Mouse (Mus musculus) forebrain, embryonic 16.5 days (tissue): ENCODE measurements at regions not wholly inside any gene's neighbourhood (a gene's known extent, or its start where the extent isn't known, plus 50 kb on each side); places are given as distances from the start of the nearest gene placed in this dataset.

ENCODE experiments used
- ATAC-seq: fragments of 200-750 bp; cut with Nextera tagmentation; 2 replicates; pipeline ENCODE4 v1.8.0; 2017; ENCODE audit warnings: mild to moderate bottlenecking, moderate library complexity
- H3K27ac ChIP-seq: fragments of 300-500 bp; sonication (generic); 2 replicates; pipeline ENCODE4 v1.5.1; 2014; ENCODE audit warnings: low read length, control low read depth
- H3K27me3 ChIP-seq: fragments of 300-500 bp; sonication (generic); replicated peaks from 2 replicates; pipeline ENCODE4 v1.6.1; 2014; ENCODE audit warnings: low read length; ENCODE audit not compliant: control insufficient read depth, insufficient read depth
- H3K36me3 ChIP-seq: fragments of 300-500 bp; sonication (generic); 2 replicates; pipeline ENCODE4 v1.6.1; 2014; ENCODE audit not compliant: control insufficient read depth, insufficient read depth
- H3K4me1 ChIP-seq: fragments of 300-500 bp; sonication (generic); replicated peaks from 2 replicates; pipeline ENCODE4 v1.6.1; 2014; ENCODE audit warnings: low read length; ENCODE audit not compliant: control insufficient read depth, insufficient read depth
- H3K4me2 ChIP-seq: fragments of 300-500 bp; sonication (generic); 2 replicates; pipeline ENCODE4 v1.6.1; 2014; ENCODE audit warnings: mild to moderate bottlenecking, low read length, control low read depth
- H3K4me3 ChIP-seq: fragments of 300-500 bp; sonication (generic); replicated peaks from 2 replicates; pipeline ENCODE4 v1.5.1; 2014; ENCODE audit warnings: mild to moderate bottlenecking, low read length, control low read depth
- H3K9ac ChIP-seq: fragments of 300-500 bp; sonication (generic); replicated peaks from 2 replicates; pipeline ENCODE4 v1.6.1; 2014; ENCODE audit warnings: low read depth, low read length, control low read depth
- H3K9me3 ChIP-seq: fragments of 300-500 bp; sonication (generic); 2 replicates; pipeline ENCODE4 v1.6.1; 2016; ENCODE audit warnings: low read length; ENCODE audit not compliant: control insufficient read depth
- WGBS: fragments of 180-500 bp; shearing (Covaris S2); extraction: QIAGEN DNeasy Blood & Tissue Kit; methylation state at CpG from one replicate; pipeline ENCODE4 v1.1.7; 2014; 5-methylcytosine and 5-hydroxymethylcytosine counted together

- no peak for ATAC-seq
- H3K36me3 ChIP-seq: 0 out of 2 replicates have a peak, but pooled peaks cover 3% of the 10 kb centered on the region
- peaks cover 22% of the 10 kb centered on the region for H3K4me1 ChIP-seq
- 76% methylated on average over 18 of the region's 18 CpGs for WGBS
- H3K27ac ChIP-seq: no peak overlapping the region
- no peak overlapping the region for H3K9ac ChIP-seq
- H3K4me2 ChIP-seq: no peak overlapping the region
- H3K4me3 ChIP-seq: no peak overlapping the region
- no peaks in the 10 kb centered on the region for H3K9me3 ChIP-seq
- no peaks in the 10 kb centered on the region for H3K27me3 ChIP-seq
These were observed 58.6 kb upstream of the Cplx2 start for GRCm38 (mm10) chr13:54312405-54313185.

GRCm38 (mm10) chr13:54315333-54315732 lies 55.8 kb upstream of the Cplx2 start:
- ATAC-seq: no peak
- H3K4me2 ChIP-seq: no peak overlapping the region
- no peak overlapping the region for H3K4me3 ChIP-seq
- H3K27me3 ChIP-seq: no peaks in the 10 kb centered on the region
- H3K4me1 ChIP-seq: 0 out of 2 replicates have a peak, but pooled peaks cover 6% of the 10 kb centered on the region
- 0 out of 2 replicates have a peak, but pooled peaks cover 3% of the 10 kb centered on the region for H3K36me3 ChIP-seq
- H3K27ac ChIP-seq: no peak overlapping the region
- no peak overlapping the region for H3K9ac ChIP-seq
- WGBS: 93% methylated on average over 3 of the region's 3 CpGs
- H3K9me3 ChIP-seq: no peaks in the 10 kb centered on the region

GRCm38 (mm10) chr13:54316907-54317306 lies 54.2 kb upstream of the Cplx2 start:
- Histone ChIP-seq H3K27me3 (no peaks in the 10 kb centered on the region), H3K27ac (no peak overlapping the region), H3K4me1 (0 out of 2 replicates have a peak, but pooled peaks cover 2% of the 10 kb centered on the region), H3K9me3 (no peaks in the 10 kb centered on the region), H3K36me3 (0 out of 2 replicates have a peak, but pooled peaks cover 2% of the 10 kb centered on the region), H3K4me2 (no peak overlapping the region), H3K4me3 (no peak overlapping the region), H3K9ac (no peak overlapping the region)
- ATAC-seq: no peak
- 89% methylated on average over 6 of the region's 6 CpGs for WGBS

GRCm38 (mm10) chr13:54318161-54318560 lies 53.0 kb upstream of the Cplx2 start:
- 93% methylated on average over 4 of the region's 4 CpGs for WGBS
- ATAC-seq: no peak
- H3K9ac ChIP-seq: no peak overlapping the region
- no peaks in the 10 kb centered on the region for H3K27me3 ChIP-seq
- no peak overlapping the region for H3K4me2 ChIP-seq
- H3K36me3 ChIP-seq: no peaks in the 10 kb centered on the region
- H3K9me3 ChIP-seq: no peaks in the 10 kb centered on the region
- no peak overlapping the region for H3K27ac ChIP-seq
- H3K4me1 ChIP-seq: peaks cover 8% of the 10 kb centered on the region
- no peak overlapping the region for H3K4me3 ChIP-seq

- no peak overlapping the region for H3K4me3 ChIP-seq
- no peak for ATAC-seq
- no peak overlapping the region for H3K4me2 ChIP-seq
- WGBS: 82% methylated on average over 5 of the region's 5 CpGs
- no peak overlapping the region for H3K27ac ChIP-seq
- H3K9me3 ChIP-seq: no peaks in the 10 kb centered on the region
- peaks cover 12% of the 10 kb centered on the region for H3K4me1 ChIP-seq
- no peaks in the 10 kb centered on the region for H3K27me3 ChIP-seq
- no peak overlapping the region for H3K9ac ChIP-seq
- H3K36me3 ChIP-seq: no peaks in the 10 kb centered on the region
These were observed 52.5 kb upstream of the Cplx2 start for GRCm38 (mm10) chr13:54318601-54319000.

- Histone ChIP-seq H3K36me3 (no peaks in the 10 kb centered on the region), H3K9ac (no peak overlapping the region), H3K9me3 (no peaks in the 10 kb centered on the region), H3K4me3 (no peak overlapping the region), H3K4me1 (peaks cover 26% of the 10 kb centered on the region), H3K27ac (no peak overlapping the region), H3K27me3 (no peaks in the 10 kb centered on the region), H3K4me2 (no peak overlapping the region)
- no peak for ATAC-seq
- 64% methylated on average over 9 of the region's 9 CpGs for WGBS
These were observed 50.9 kb upstream of the Cplx2 start for GRCm38 (mm10) chr13:54320212-54320611.

GRCm38 (mm10) chr13:54321011-54321410 lies 50.1 kb upstream of the Cplx2 start:
- H3K27me3 ChIP-seq: no peaks in the 10 kb centered on the region
- no peak overlapping the region for H3K27ac ChIP-seq
- no peak overlapping the region for H3K4me2 ChIP-seq
- peaks cover 34% of the 10 kb centered on the region for H3K4me1 ChIP-seq
- no peak overlapping the region for H3K9ac ChIP-seq
- 87% methylated on average over 14 of the region's 14 CpGs for WGBS
- ATAC-seq: no peak
- H3K36me3 ChIP-seq: no peaks in the 10 kb centered on the region
- H3K4me3 ChIP-seq: no peak overlapping the region
- H3K9me3 ChIP-seq: no peaks in the 10 kb centered on the region
